Mouse (Mus musculus) limb, embryonic 10.5 days (tissue): ENCODE data around the gene Lgals1. TPM values are rescaled to one million over a fixed set of nuclear protein-coding genes. Genes with fewer than 3 reads are reported as not detected.

ENCODE experiments used
- DNase-seq: peaks from one replicate; pipeline ENCODE4 v3.0.0-alpha.2; 2017; ENCODE audit warnings: low spot score
- H3K27ac ChIP-seq: fragments of 300-500 bp; sonication (generic); 2 replicates; pipeline ENCODE4 v1.5.1; 2016; ENCODE audit warnings: mild to moderate bottlenecking
- H3K27me3 ChIP-seq: fragments of 300-500 bp; sonication (generic); 2 replicates; pipeline ENCODE4 v1.6.1; 2016; ENCODE audit warnings: low read depth, mild to moderate bottlenecking; ENCODE audit not compliant: poor library complexity, severe bottlenecking
- H3K36me3 ChIP-seq: fragments of 300-500 bp; sonication (generic); 2 replicates; pipeline ENCODE4 v1.6.1; 2016; ENCODE audit warnings: mild to moderate bottlenecking, moderate library complexity
- H3K4me1 ChIP-seq: fragments of 300-500 bp; sonication (generic); 2 replicates; pipeline ENCODE4 v1.6.1; 2016
- H3K4me3 ChIP-seq: fragments of 300-500 bp; sonication (generic); 2 replicates; pipeline ENCODE4 v1.5.1; 2016; ENCODE audit warnings: mild to moderate bottlenecking, moderate library complexity
- H3K9me3 ChIP-seq: fragments of 300-500 bp; sonication (generic); replicated peaks from 2 replicates; pipeline ENCODE4 v1.6.1; 2016; ENCODE audit warnings: mild to moderate bottlenecking
- WGBS: fragments of 180-500 bp; shearing (Covaris S2); methylation state at CpG from one replicate; pipeline ENCODE4 v1.1.7; 2016; 5-methylcytosine and 5-hydroxymethylcytosine counted together
- polyA plus RNA-seq: library from polyadenylated mRNA; unstranded; fragments of >200 nt; fragmentation: Nextera tagmentation; extraction: Ambion mirVana; gene quantifications from 2 replicates; pipeline ENCODE4 v1.2.1, GENCODE M21; 2016

Gene Lgals1
- polyA plus RNA-seq, 1 experiment from 2014 or later: 458 TPM

GRCm38 (mm10) chr15:78914823-78915659 is 11.5 kb upstream of the Lgals1 start:
- Histone ChIP-seq H3K36me3 (peaks cover 61% of the 10 kb centered on the region), H3K27ac (peak overlapping the region; percentile 95)
- 54% methylated on average over 8 of the region's 8 CpGs for WGBS

GRCm38 (mm10) chr15:78915660-78916017 is 10.9 kb upstream of the Lgals1 start:
- H3K4me1 ChIP-seq: peaks cover 46% of the 10 kb centered on the region
- no peaks in the 10 kb centered on the region for H3K9me3 ChIP-seq
- 11% methylated on average over 8 of the region's 8 CpGs for whole genome bisulfite sequencing
- DNase-seq: peak; percentile 71
- no peaks in the 10 kb centered on the region for H3K27me3 ChIP-seq
- H3K4me3 ChIP-seq: peak overlapping the region; percentile 94
- peaks cover 58% of the 10 kb centered on the region for H3K36me3 ChIP-seq
- H3K27ac ChIP-seq: no peak overlapping the region

More at GRCm38 (mm10) chr15:78914823-78915659, 11.5 kb upstream of the Lgals1 start:
- H3K9me3 ChIP-seq: no peaks in the 10 kb centered on the region
- H3K4me1 ChIP-seq: peaks cover 46% of the 10 kb centered on the region
- peak overlapping the region; percentile 94 for H3K4me3 ChIP-seq
- no peak for DNase-seq
- no peaks in the 10 kb centered on the region for H3K27me3 ChIP-seq

- DNase-seq: no peak
- peaks cover 46% of the 10 kb centered on the region for H3K4me1 ChIP-seq
- peak overlapping the region; percentile 94 for H3K4me3 ChIP-seq
- 71% methylated on average over 12 of the region's 12 CpGs for WGBS
- peaks cover 53% of the 10 kb centered on the region for H3K36me3 ChIP-seq
- H3K27ac ChIP-seq: peak overlapping the region; percentile 34
- no peaks in the 10 kb centered on the region for H3K9me3 ChIP-seq
- H3K27me3 ChIP-seq: no peaks in the 10 kb centered on the region
Observed at GRCm38 (mm10) chr15:78916052-78916826, 10.3 kb upstream of the Lgals1 start.

GRCm38 (mm10) chr15:78918126-78918525 is 8.4 kb upstream of the Lgals1 start:
- H3K9me3 ChIP-seq: no peaks in the 10 kb centered on the region
- no peak for DNase-seq
- no peaks in the 10 kb centered on the region for H3K27me3 ChIP-seq
- no peak overlapping the region for H3K4me3 ChIP-seq
- WGBS: 92% methylated on average over 23 of the region's 23 CpGs
- H3K27ac ChIP-seq: 0 out of 2 replicates have a peak overlapping the region, but pooled peaks have one; percentile 7
- peaks cover 46% of the 10 kb centered on the region for H3K4me1 ChIP-seq
- H3K36me3 ChIP-seq: peaks cover 46% of the 10 kb centered on the region

GRCm38 (mm10) chr15:78919914-78920313 is 6.6 kb upstream of the Lgals1 start:
- H3K9me3 ChIP-seq: no peaks in the 10 kb centered on the region
- no peak overlapping the region for H3K27ac ChIP-seq
- no peak overlapping the region for H3K4me3 ChIP-seq
- H3K36me3 ChIP-seq: peaks cover 46% of the 10 kb centered on the region
- WGBS: 75% methylated on average over 12 of the region's 12 CpGs
- peaks cover 43% of the 10 kb centered on the region for H3K4me1 ChIP-seq
- H3K27me3 ChIP-seq: no peaks in the 10 kb centered on the region
- DNase-seq: no peak

GRCm38 (mm10) chr15:78922700-78923099 is 3.8 kb upstream of the Lgals1 start:
- WGBS: 87% methylated on average over 7 of the region's 7 CpGs
- peak overlapping the region; percentile 61; the same call in 1 of the 2 replicates for H3K27ac ChIP-seq
- H3K4me3 ChIP-seq: no peak overlapping the region
- no peak for DNase-seq
- H3K36me3 ChIP-seq: peaks cover 27% of the 10 kb centered on the region
- no peaks in the 10 kb centered on the region for H3K9me3 ChIP-seq
- H3K27me3 ChIP-seq: no peaks in the 10 kb centered on the region
- H3K4me1 ChIP-seq: peaks cover 48% of the 10 kb centered on the region

GRCm38 (mm10) chr15:78923585-78923984 is 2.9 kb upstream of the Lgals1 start:
- Histone ChIP-seq H3K27ac (peak overlapping the region; percentile 61), H3K9me3 (no peaks in the 10 kb centered on the region), H3K27me3 (no peaks in the 10 kb centered on the region), H3K36me3 (peaks cover 22% of the 10 kb centered on the region), H3K4me3 (no peak overlapping the region), H3K4me1 (peaks cover 51% of the 10 kb centered on the region)
- 39% methylated on average over 6 of the region's 6 CpGs for WGBS
- DNase-seq: no peak

GRCm38 (mm10) chr15:78925129-78925528 is 1.4 kb upstream of the Lgals1 start:
- Histone ChIP-seq H3K27ac (peak overlapping the region; percentile 92), H3K4me1 (peaks cover 52% of the 10 kb centered on the region), H3K4me3 (no peak overlapping the region), H3K36me3 (peaks cover 21% of the 10 kb centered on the region), H3K27me3 (no peaks in the 10 kb centered on the region), H3K9me3 (no peaks in the 10 kb centered on the region)
- DNase-seq: no peak
- WGBS: 46% methylated on average over 8 of the region's 8 CpGs

GRCm38 (mm10) chr15:78927021-78927787 is 679 bp downstream of the Lgals1 start:
- no peak for DNase-seq
- Histone ChIP-seq H3K27me3 (no peaks in the 10 kb centered on the region), H3K9me3 (no peaks in the 10 kb centered on the region), H3K4me3 (peak overlapping the region; percentile 56), H3K4me1 (peaks cover 52% of the 10 kb centered on the region), H3K27ac (peak overlapping the region; percentile 92), H3K36me3 (peaks cover 21% of the 10 kb centered on the region)
- 17% methylated on average over 15 of the region's 15 CpGs for WGBS

- peak; percentile 93 for DNase-seq
- peaks cover 21% of the 10 kb centered on the region for H3K36me3 ChIP-seq
- peaks cover 52% of the 10 kb centered on the region for H3K4me1 ChIP-seq
- no peaks in the 10 kb centered on the region for H3K27me3 ChIP-seq
- no peaks in the 10 kb centered on the region for H3K9me3 ChIP-seq
- H3K27ac ChIP-seq: peak overlapping the region; percentile 92
- H3K4me3 ChIP-seq: peak overlapping the region; percentile 56
- under 1% methylated on average over 33 of the region's 35 CpGs for WGBS
Observed at GRCm38 (mm10) chr15:78927788-78928457, 1.4 kb downstream of the Lgals1 start.

GRCm38 (mm10) chr15:78928539-78928938 is 2.0 kb downstream of the Lgals1 start:
- Histone ChIP-seq H3K4me3 (peak overlapping the region; percentile 56), H3K36me3 (peaks cover 21% of the 10 kb centered on the region), H3K27me3 (no peaks in the 10 kb centered on the region), H3K27ac (peak overlapping the region; percentile 92), H3K9me3 (no peaks in the 10 kb centered on the region), H3K4me1 (peaks cover 47% of the 10 kb centered on the region)
- WGBS: 52% methylated on average over 8 of the region's 8 CpGs
- no peak for DNase-seq

- Histone ChIP-seq H3K9me3 (no peaks in the 10 kb centered on the region), H3K4me3 (no peak overlapping the region), H3K4me1 (peaks cover 38% of the 10 kb centered on the region), H3K36me3 (peaks cover 21% of the 10 kb centered on the region), H3K27ac (no peak overlapping the region), H3K27me3 (no peaks in the 10 kb centered on the region)
- 95% methylated on average over 6 of the region's 6 CpGs for WGBS
- DNase-seq: no peak
Observed at GRCm38 (mm10) chr15:78930192-78930706, 3.7 kb downstream of the Lgals1 start.
